Mouse (Mus musculus) lung, embryonic 16.5 days (tissue): ENCODE measurements around the gene Lyl1. TPM values are rescaled to one million over a fixed set of nuclear protein-coding genes. Genes with fewer than 3 reads are reported as not detected.
"Not testable (repeated sequence)": the region's sequence is repeated elsewhere in the genome, so short reads cannot be mapped to it uniquely, and the experiment has no call there.

Experiments
- ATAC-seq: fragments of 200-750 bp; cut with Nextera tagmentation; 2 replicates; pipeline ENCODE4 v1.8.0; 2017; ENCODE audit warnings: low read depth, mild to moderate bottlenecking, moderate library complexity
- H3K27ac ChIP-seq: fragments of 300-500 bp; sonication (generic); 2 replicates; pipeline ENCODE4 v1.5.1; 2014; ENCODE audit warnings: mild to moderate bottlenecking, control low read depth, low read length
- H3K27me3 ChIP-seq: fragments of 300-500 bp; sonication (generic); 2 replicates; pipeline ENCODE4 v1.6.1; 2014; ENCODE audit warnings: low read depth, low read length, mixed read lengths; ENCODE audit not compliant: control insufficient read depth, insufficient read depth
- H3K36me3 ChIP-seq: fragments of 300-500 bp; sonication (generic); 2 replicates; pipeline ENCODE4 v1.6.1; 2014; ENCODE audit warnings: low read length; ENCODE audit not compliant: control insufficient read depth, insufficient read depth
- H3K4me1 ChIP-seq: fragments of 300-500 bp; sonication (generic); replicated peaks from 2 replicates; pipeline ENCODE4 v1.6.1; 2014; ENCODE audit warnings: low read length, mixed read lengths; ENCODE audit not compliant: control insufficient read depth, insufficient read depth
- H3K4me2 ChIP-seq: fragments of 300-500 bp; sonication (generic); 2 replicates; pipeline ENCODE4 v1.6.1; 2014; ENCODE audit warnings: low read depth, low read length, control low read depth
- H3K4me3 ChIP-seq: fragments of 300-500 bp; sonication (generic); 2 replicates; pipeline ENCODE4 v1.5.1; 2014; ENCODE audit warnings: mild to moderate bottlenecking, low read length, control low read depth
- H3K9ac ChIP-seq: fragments of 300-500 bp; sonication (generic); 2 replicates; pipeline ENCODE4 v1.6.1; 2014; ENCODE audit warnings: low read length, control low read depth
- H3K9me3 ChIP-seq: fragments of 300-500 bp; sonication (generic); 2 replicates; pipeline ENCODE4 v1.6.1; 2016; ENCODE audit warnings: low read length; ENCODE audit not compliant: control insufficient read depth
- WGBS: fragments of 180-500 bp; shearing (Covaris S2); extraction: QIAGEN DNeasy Blood & Tissue Kit; methylation state at CpG from one replicate; pipeline ENCODE4 v1.1.7; 2014; 5-methylcytosine and 5-hydroxymethylcytosine counted together
- polyA plus RNA-seq: library from polyadenylated mRNA; unstranded; fragments of >200 nt; fragmentation: Nextera tagmentation; extraction: Ambion mirVana; gene quantifications from 2 replicates; pipeline ENCODE4 v1.2.1, GENCODE M21; 2015

Gene Lyl1
- polyA plus RNA-seq, 1 experiment from 2014 or later: 12.5 TPM

DNA sequence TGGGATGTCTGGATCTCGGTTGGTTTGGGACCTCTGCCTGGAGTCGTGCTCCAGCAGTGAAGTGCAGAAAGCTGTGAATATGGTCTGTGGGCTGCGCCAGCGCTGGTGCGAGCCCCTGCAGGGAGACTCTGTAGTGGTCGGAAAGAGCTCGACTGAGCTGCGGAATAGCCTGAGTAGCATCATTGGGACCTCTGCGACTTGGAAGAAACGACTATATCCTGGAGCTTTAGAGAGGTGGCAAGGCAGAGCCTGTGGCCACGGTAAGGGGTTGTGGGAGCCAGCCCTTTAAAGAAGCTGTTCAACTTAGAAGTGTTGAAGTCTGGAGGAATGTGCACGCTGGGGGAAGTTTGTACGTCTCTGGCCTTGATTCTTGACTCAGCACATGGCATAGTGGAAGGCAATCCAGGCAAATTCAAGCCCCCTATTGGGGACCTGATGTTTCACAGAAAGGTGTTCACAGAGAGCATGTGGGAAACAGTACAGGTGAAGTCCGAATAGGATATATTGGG lies 35.8 kb upstream of the Lyl1 start:
- H3K9ac ChIP-seq: peak overlapping the region; percentile 70
- no peak for ATAC-seq
- peak overlapping the region; percentile 99 for H3K27ac ChIP-seq
- peaks cover 6% of the 10 kb centered on the region for H3K4me1 ChIP-seq
- no peaks in the 10 kb centered on the region for H3K9me3 ChIP-seq
- WGBS: 2% methylated on average over 14 of the region's 14 CpGs
- H3K36me3 ChIP-seq: peaks cover 6% of the 10 kb centered on the region; the same call in 1 of the 2 replicates
- no peaks in the 10 kb centered on the region for H3K27me3 ChIP-seq
- peak overlapping the region; percentile 63 for H3K4me2 ChIP-seq
- peak overlapping the region; percentile 86 for H3K4me3 ChIP-seq

DNA sequence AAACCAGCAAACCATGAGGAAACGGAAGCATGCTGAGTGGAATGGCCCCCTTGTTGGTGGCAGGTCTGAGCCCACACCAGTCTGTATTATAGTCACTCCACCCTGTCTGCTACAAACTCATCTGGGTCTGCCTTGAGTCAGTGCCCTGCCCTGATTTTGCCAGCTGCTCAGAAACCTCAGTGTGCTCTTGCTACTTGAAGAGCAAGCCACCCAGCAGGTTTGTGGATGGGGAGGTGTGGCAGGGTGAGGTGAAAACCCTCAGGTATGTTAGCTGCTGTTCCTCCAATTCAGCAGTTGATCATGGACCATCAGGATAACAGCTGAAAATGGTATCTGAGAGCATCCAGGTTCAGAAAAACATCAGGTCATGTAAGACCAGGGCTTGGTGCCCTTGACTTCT lies 33.2 kb upstream of the Lyl1 start:
- peaks cover 11% of the 10 kb centered on the region for H3K36me3 ChIP-seq
- H3K27me3 ChIP-seq: no peaks in the 10 kb centered on the region
- H3K4me2 ChIP-seq: no peak overlapping the region
- H3K9me3 ChIP-seq: no peaks in the 10 kb centered on the region
- no peak for ATAC-seq
- no peak overlapping the region for H3K4me3 ChIP-seq
- no peak overlapping the region for H3K27ac ChIP-seq
- WGBS: 54% methylated on average over 1 of the region's 1 CpGs
- 0 out of 2 replicates have a peak overlapping the region, but pooled peaks have one; percentile 16 for H3K9ac ChIP-seq
- H3K4me1 ChIP-seq: peaks cover 5% of the 10 kb centered on the region

- peaks cover 15% of the 10 kb centered on the region for H3K36me3 ChIP-seq
- H3K27ac ChIP-seq: no peak overlapping the region
These were observed 32.3 kb upstream of the Lyl1 start for GRCm38 (mm10) chr8:84668731-84669485.

GRCm38 (mm10) chr8:84670295-84671006 lies 30.8 kb upstream of the Lyl1 start:
- H3K4me3 ChIP-seq, H3K4me2 ChIP-seq, H3K4me1 ChIP-seq, H3K9ac ChIP-seq, H3K27me3 ChIP-seq, H3K9me3 ChIP-seq: not testable (repeated sequence)
- ATAC-seq: peak; percentile 56
- 68% methylated on average over 5 of the region's 5 CpGs for WGBS
- Histone ChIP-seq H3K27ac (0 out of 2 replicates have a peak overlapping the region, but pooled peaks have one; percentile 18), H3K36me3 (peaks cover 28% of the 10 kb centered on the region)

More at GRCm38 (mm10) chr8:84668731-84669485, 32.3 kb upstream of the Lyl1 start:
- no peak for ATAC-seq
- H3K4me3 ChIP-seq: no peak overlapping the region
- 71% methylated on average over 6 of the region's 6 CpGs for WGBS
- H3K9me3 ChIP-seq: no peaks in the 10 kb centered on the region
- H3K4me2 ChIP-seq: no peak overlapping the region
- no peaks in the 10 kb centered on the region for H3K27me3 ChIP-seq
- H3K9ac ChIP-seq: no peak overlapping the region
- no peaks in the 10 kb centered on the region; the same call in 1 of the 2 replicates for H3K4me1 ChIP-seq

DNA sequence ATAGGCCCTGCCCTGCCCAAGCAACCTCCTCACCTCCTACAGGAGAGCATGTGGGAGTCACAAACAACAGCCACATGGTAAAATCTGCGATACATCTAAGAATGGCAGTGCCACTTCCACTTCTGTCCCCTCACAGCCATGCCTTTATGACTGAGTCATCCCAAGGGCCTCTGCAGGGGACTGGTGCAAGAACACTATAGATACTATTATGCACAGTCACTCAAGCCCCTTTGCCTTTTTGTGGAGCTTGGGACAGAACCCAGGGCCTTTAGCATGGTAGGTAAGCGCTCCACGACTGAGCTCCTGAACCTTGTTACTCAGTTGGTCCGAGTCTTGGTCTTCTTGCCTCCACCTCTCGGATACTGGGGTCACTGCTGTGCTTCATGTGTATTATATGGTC lies 24.0 kb upstream of the Lyl1 start:
- Histone ChIP-seq H3K9ac (no peak overlapping the region), H3K36me3 (peaks cover 32% of the 10 kb centered on the region), H3K4me2 (no peak overlapping the region), H3K27ac (no peak overlapping the region), H3K4me1 (no peaks in the 10 kb centered on the region), H3K4me3 (no peak overlapping the region), H3K9me3 (no peaks in the 10 kb centered on the region), H3K27me3 (no peaks in the 10 kb centered on the region)
- ATAC-seq: no peak
- WGBS: 92% methylated on average over 5 of the region's 5 CpGs

DNA sequence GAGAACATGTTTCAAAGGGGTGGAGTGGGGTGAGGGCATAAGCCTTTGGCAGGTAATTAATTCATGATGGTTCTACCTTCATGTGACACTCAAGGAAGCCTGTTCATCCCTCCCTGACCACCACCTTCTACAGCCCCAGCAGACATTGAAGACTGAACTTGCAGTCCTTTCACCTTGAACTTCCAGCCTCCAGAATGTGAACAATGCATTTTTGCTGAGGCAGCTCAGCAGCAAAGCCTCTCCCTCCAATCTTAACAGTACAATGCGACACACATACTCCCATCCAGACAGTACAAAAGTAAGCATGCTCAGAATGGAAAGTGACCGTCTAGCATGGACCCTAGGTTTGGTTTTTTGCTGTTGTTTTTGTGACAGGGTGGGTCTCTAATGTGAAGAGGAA lies 19.8 kb upstream of the Lyl1 start:
- Histone ChIP-seq H3K9me3 (no peaks in the 10 kb centered on the region), H3K4me2 (no peak overlapping the region), H3K9ac (no peak overlapping the region), H3K27me3 (no peaks in the 10 kb centered on the region), H3K4me1 (peaks cover 11% of the 10 kb centered on the region), H3K36me3 (peaks cover 4% of the 10 kb centered on the region; the same call in 1 of the 2 replicates), H3K4me3 (no peak overlapping the region), H3K27ac (no peak overlapping the region)
- WGBS: 75% methylated on average over 2 of the region's 2 CpGs
- no peak for ATAC-seq

DNA sequence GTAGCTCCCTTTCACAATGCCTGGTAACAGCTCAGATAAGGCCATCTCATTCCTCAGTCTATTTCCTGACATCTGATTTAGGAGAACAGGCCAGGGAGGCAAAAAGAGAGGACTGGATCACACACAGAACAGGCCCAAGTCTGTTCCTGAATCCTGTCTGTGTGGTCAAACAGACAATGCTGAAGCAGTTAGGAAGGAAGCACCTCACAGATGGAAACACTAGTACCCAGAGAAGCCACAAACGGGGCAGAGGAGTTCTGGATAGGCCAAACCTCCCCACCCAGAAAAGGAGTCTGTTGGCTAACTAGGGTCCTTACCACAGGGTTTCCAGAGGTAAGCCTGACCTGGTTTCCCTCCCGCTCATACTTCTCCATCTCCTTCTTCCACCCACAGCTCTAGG lies 19.0 kb upstream of the Lyl1 start:
- no peak overlapping the region for H3K4me2 ChIP-seq
- no peak for ATAC-seq
- H3K4me3 ChIP-seq: no peak overlapping the region
- no peaks in the 10 kb centered on the region for H3K27me3 ChIP-seq
- whole genome bisulfite sequencing: 76% methylated on average over 2 of the region's 2 CpGs
- H3K9ac ChIP-seq: no peak overlapping the region
- H3K9me3 ChIP-seq: no peaks in the 10 kb centered on the region
- peaks cover 12% of the 10 kb centered on the region for H3K4me1 ChIP-seq
- H3K36me3 ChIP-seq: peaks cover 3% of the 10 kb centered on the region; the same call in 1 of the 2 replicates
- no peak overlapping the region for H3K27ac ChIP-seq

DNA sequence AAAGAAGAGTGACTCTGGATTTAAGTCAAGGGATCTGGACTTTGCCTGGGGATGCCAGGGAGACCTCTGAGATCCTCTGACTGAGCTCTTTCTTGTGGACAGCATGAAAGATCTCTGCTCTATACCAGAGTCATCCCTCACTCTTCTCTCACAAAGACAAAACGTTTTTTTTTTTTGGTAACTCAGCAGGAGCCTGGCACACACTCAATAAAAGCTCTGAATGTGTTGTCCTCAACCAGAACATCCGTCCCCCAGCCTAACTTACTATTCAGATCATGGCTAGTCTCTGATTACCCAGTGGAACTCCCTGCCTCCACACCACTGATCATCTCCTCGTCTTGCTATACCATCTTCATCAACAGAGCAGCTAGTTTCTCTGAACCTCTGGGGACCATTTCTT lies 16.7 kb upstream of the Lyl1 start:
- Histone ChIP-seq H3K27ac (no peak overlapping the region), H3K9ac (no peak overlapping the region), H3K36me3 (no peaks in the 10 kb centered on the region), H3K27me3 (no peaks in the 10 kb centered on the region), H3K4me3 (no peak overlapping the region), H3K4me1 (peaks cover 22% of the 10 kb centered on the region), H3K9me3 (no peaks in the 10 kb centered on the region), H3K4me2 (no peak overlapping the region)
- no peak for ATAC-seq
- WGBS: 61% methylated on average over 3 of the region's 3 CpGs
